Mouse (Mus musculus) embryonic facial prominence, embryonic 15.5 days (tissue): ENCODE results near the gene Gpr141. TPM values are rescaled to one million over a fixed set of nuclear protein-coding genes. Genes with fewer than 3 reads are reported as not detected.

Source experiments
- ATAC-seq: fragments of 200-750 bp; cut with Nextera tagmentation; 2 replicates; pipeline ENCODE4 v1.8.0; 2017; ENCODE audit warnings: low read depth, moderate TSS enrichment; ENCODE audit not compliant: insufficient number of reproducible peaks, low FRiP score, low TSS enrichment
- H3K27ac ChIP-seq: fragments of 300-500 bp; sonication (generic); replicated peaks from 2 replicates; pipeline ENCODE4 v1.5.1; 2015; ENCODE audit warnings: mild to moderate bottlenecking, inconsistent platforms
- H3K27me3 ChIP-seq: fragments of 300-500 bp; sonication (generic); 2 replicates; pipeline ENCODE4 v1.6.1; 2015; ENCODE audit warnings: inconsistent platforms
- H3K36me3 ChIP-seq: fragments of 300-500 bp; sonication (generic); 2 replicates; pipeline ENCODE4 v1.6.1; 2015; ENCODE audit warnings: mild to moderate bottlenecking, inconsistent platforms
- H3K4me1 ChIP-seq: fragments of 300-500 bp; sonication (generic); 2 replicates; pipeline ENCODE4 v1.6.1; 2015; ENCODE audit warnings: inconsistent platforms
- H3K4me2 ChIP-seq: fragments of 300-500 bp; sonication (generic); replicated peaks from 2 replicates; pipeline ENCODE4 v1.6.1; 2015; ENCODE audit warnings: mild to moderate bottlenecking, inconsistent platforms
- H3K4me3 ChIP-seq: fragments of 300-500 bp; sonication (generic); replicated peaks from 2 replicates; pipeline ENCODE4 v1.5.1; 2015; ENCODE audit warnings: mild to moderate bottlenecking, inconsistent platforms
- H3K9ac ChIP-seq: fragments of 300-500 bp; sonication (generic); 2 replicates; pipeline ENCODE4 v1.6.1; 2015; ENCODE audit warnings: inconsistent platforms
- H3K9me3 ChIP-seq: fragments of 300-500 bp; sonication (generic); replicated peaks from 2 replicates; pipeline ENCODE4 v1.6.1; 2016; ENCODE audit warnings: inconsistent platforms
- WGBS: fragments of 180-500 bp; shearing (Covaris S2); methylation state at CpG from one replicate; pipeline ENCODE4 v1.1.7; 2015; 5-methylcytosine and 5-hydroxymethylcytosine counted together
- polyA plus RNA-seq: library from polyadenylated mRNA; unstranded; fragments of >200 nt; fragmentation: Nextera tagmentation; extraction: Ambion mirVana; gene quantifications from 2 replicates; pipeline ENCODE4 v1.2.1, GENCODE M21; 2015

The Gpr141 gene
- polyA plus RNA-seq, 1 experiment from 2014 or later = 0.88 TPM

- Histone ChIP-seq H3K9me3 (no peaks in the 10 kb centered on the region), H3K4me2 (no peak overlapping the region), H3K9ac (no peak overlapping the region), H3K4me3 (no peak overlapping the region), H3K4me1 (no peaks in the 10 kb centered on the region), H3K36me3 (no peaks in the 10 kb centered on the region), H3K27me3 (no peaks in the 10 kb centered on the region), H3K27ac (no peak overlapping the region)
- no peak for ATAC-seq
- 72% methylated on average over 2 of the region's 2 CpGs for WGBS
These were observed 93.2 kb downstream of the Gpr141 start for GRCm38 (mm10) chr13:19730826-19731225.

GRCm38 (mm10) chr13:19718954-19719353, 105.1 kb downstream of the Gpr141 start:
- Histone ChIP-seq H3K9ac (no peak overlapping the region), H3K27ac (no peak overlapping the region), H3K4me3 (no peak overlapping the region), H3K4me1 (no peaks in the 10 kb centered on the region), H3K9me3 (no peaks in the 10 kb centered on the region), H3K27me3 (no peaks in the 10 kb centered on the region), H3K4me2 (no peak overlapping the region), H3K36me3 (no peaks in the 10 kb centered on the region)
- no peak for ATAC-seq
- 59% methylated on average over 5 of the region's 5 CpGs for WGBS

DNA sequence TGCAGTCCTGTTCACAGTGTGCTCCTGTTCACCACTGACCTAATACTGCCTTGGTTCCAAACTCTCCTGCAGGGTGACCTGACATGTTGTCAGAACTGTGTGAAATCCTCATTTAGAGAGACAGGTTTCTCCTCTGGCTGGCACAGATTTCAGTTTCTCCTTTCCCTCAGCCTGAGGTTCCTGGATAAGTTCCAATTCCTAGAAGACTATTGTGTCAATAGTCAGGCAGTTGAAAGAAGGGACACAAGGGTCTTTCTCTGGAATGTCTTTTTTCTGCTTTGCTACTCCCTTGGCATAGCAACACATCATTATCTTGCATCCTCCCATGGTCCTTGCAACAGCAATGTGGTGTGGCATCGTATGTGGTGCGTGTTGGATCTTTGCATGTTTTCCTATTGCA, 106.9 kb downstream of the Gpr141 start:
- no peaks in the 10 kb centered on the region for H3K4me1 ChIP-seq

DNA sequence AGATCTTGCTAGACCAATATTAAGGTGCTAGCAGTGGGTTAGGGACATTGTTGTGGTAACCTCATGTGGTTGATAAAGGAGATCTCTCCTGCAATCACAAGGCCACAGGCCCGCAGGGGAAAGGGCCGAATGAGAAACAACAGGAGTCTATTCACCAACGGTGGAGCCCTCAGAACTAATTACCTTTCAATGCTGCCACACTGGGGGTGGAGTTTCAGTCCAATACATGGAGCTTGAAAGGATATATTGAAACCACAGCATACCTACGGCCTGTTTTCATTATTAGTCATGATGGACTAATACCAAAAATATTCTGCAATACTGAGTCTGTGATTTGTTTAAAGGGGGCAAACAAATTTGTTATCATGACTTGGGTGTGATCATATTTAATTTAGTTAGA, 120.3 kb downstream of the Gpr141 start:
- Histone ChIP-seq H3K36me3 (no peaks in the 10 kb centered on the region), H3K9me3 (no peaks in the 10 kb centered on the region), H3K4me2 (no peak overlapping the region), H3K27ac (no peak overlapping the region), H3K9ac (no peak overlapping the region), H3K4me1 (no peaks in the 10 kb centered on the region), H3K4me3 (no peak overlapping the region), H3K27me3 (no peaks in the 10 kb centered on the region)
- 33% methylated on average over 4 of the region's 4 CpGs for WGBS
- no peak for ATAC-seq

More for the DNA sequence above, 106.9 kb downstream of the Gpr141 start:
- H3K9ac ChIP-seq = no peak overlapping the region
- no peaks in the 10 kb centered on the region for H3K9me3 ChIP-seq
- 79% methylated on average over 2 of the region's 2 CpGs for WGBS
- H3K36me3 ChIP-seq = no peaks in the 10 kb centered on the region
- no peak for ATAC-seq
- no peaks in the 10 kb centered on the region for H3K27me3 ChIP-seq
- no peak overlapping the region for H3K27ac ChIP-seq
- H3K4me3 ChIP-seq = no peak overlapping the region
- no peak overlapping the region for H3K4me2 ChIP-seq

GRCm38 (mm10) chr13:19701443-19702078, 122.5 kb downstream of the Gpr141 start:
- Histone ChIP-seq H3K9me3 (no peaks in the 10 kb centered on the region), H3K36me3 (no peaks in the 10 kb centered on the region), H3K27ac (no peak overlapping the region), H3K4me3 (no peak overlapping the region), H3K4me2 (no peak overlapping the region), H3K27me3 (peaks cover 8% of the 10 kb centered on the region), H3K9ac (no peak overlapping the region), H3K4me1 (no peaks in the 10 kb centered on the region)
- no peak for ATAC-seq
- WGBS = 61% methylated on average over 11 of the region's 11 CpGs

- 79% methylated on average over 4 of the region's 4 CpGs for WGBS
- no peak overlapping the region for H3K27ac ChIP-seq
- no peaks in the 10 kb centered on the region for H3K36me3 ChIP-seq
- H3K27me3 ChIP-seq = peaks cover 8% of the 10 kb centered on the region
- ATAC-seq = no peak
- no peak overlapping the region for H3K4me3 ChIP-seq
- H3K9me3 ChIP-seq = no peaks in the 10 kb centered on the region
- H3K4me1 ChIP-seq = no peaks in the 10 kb centered on the region
- no peak overlapping the region for H3K4me2 ChIP-seq
- no peak overlapping the region for H3K9ac ChIP-seq
These were observed 123.2 kb downstream of the Gpr141 start for GRCm38 (mm10) chr13:19700733-19701442.

Other genes with a start within 250 kb of the Gpr141 start
- 49.0 and 51.8 TPM in 2 replicates for gene Epdr1, start 204.3 kb downstream of the Gpr141 start, polyA plus RNA-seq
- gene Sfrp4, start 201.2 kb downstream of the Gpr141 start, polyA plus RNA-seq = 26.1 and 33.7 TPM in 2 replicates
- not detected in 2 replicates for gene Nme8, start 126.5 kb downstream of the Gpr141 start, polyA plus RNA-seq